Mouse (Mus musculus) MEL (cell line): ENCODE data around the gene Gm11549. TPM values are rescaled to one million over a fixed set of nuclear protein-coding genes. Genes with fewer than 3 reads are reported as not detected.

Source experiments
- DNase-seq: peaks from one replicate; pipeline ENCODE4 v3.0.0; 2011; ENCODE audit warnings: low read depth, low spot score
- H3K27ac ChIP-seq: 2 replicates; pipeline ENCODE4 v1.5.1; 2012; ENCODE audit warnings: low read depth, mild to moderate bottlenecking, control low read depth, low read length, moderate library complexity; ENCODE audit not compliant: control insufficient read depth
- H3K27me3 ChIP-seq, 2 experiments: fragments of 150-350 bp in 1 of 2; sonication (generic) in 1 of 2; 2 replicates each; pipeline ENCODE4 v1.6.1; 2012; ENCODE audit warnings: low read length in 2 of 2, mild to moderate bottlenecking in 2 of 2, improper control_type of control experiment in 1 of 2, moderate library complexity in 1 of 2; ENCODE audit not compliant: insufficient read depth in 2 of 2, control insufficient read depth in 1 of 2
- H3K36me3 ChIP-seq, 2 experiments: 2 replicates each; pipeline ENCODE4 v1.6.1; 2012 to 2014; ENCODE audit warnings: low read length in 2 of 2, improper control_type of control experiment in 1 of 2, inconsistent platforms in 1 of 2, mild to moderate bottlenecking in 1 of 2; ENCODE audit not compliant: insufficient read depth in 2 of 2, control insufficient read depth in 1 of 2
- H3K4me1 ChIP-seq, 2 experiments: fragments of 150-350 bp in 1 of 2; sonication (generic) in 1 of 2; 2 replicates each; pipeline ENCODE4 v1.6.1; 2012; ENCODE audit warnings: low read length in 2 of 2, improper control_type of control experiment in 1 of 2, mild to moderate bottlenecking in 1 of 2; ENCODE audit not compliant: insufficient read depth in 2 of 2, control insufficient read depth in 1 of 2
- H3K4me3 ChIP-seq, 2 experiments: fragments of 150-350 bp in 1 of 2; sonication (generic) in 1 of 2; 2 replicates each; pipeline ENCODE4 v1.5.1; 2012; ENCODE audit warnings: low read depth in 2 of 2, low read length in 2 of 2, mild to moderate bottlenecking in 2 of 2, moderate library complexity in 2 of 2, control low read depth in 1 of 2, improper control_type of control experiment in 1 of 2; ENCODE audit not compliant: control insufficient read depth in 1 of 2, insufficient read depth in 1 of 2
- H3K79me2 ChIP-seq: 2 replicates; pipeline ENCODE4 v1.6.1; 2012; ENCODE audit warnings: mild to moderate bottlenecking, low read length, moderate library complexity; ENCODE audit not compliant: control insufficient read depth, poor library complexity, insufficient read depth
- H3K9ac ChIP-seq: 2 replicates; pipeline ENCODE4 v1.6.1; 2012; ENCODE audit warnings: low read depth, mild to moderate bottlenecking, control low read depth, low read length, moderate library complexity; ENCODE audit not compliant: control insufficient read depth, poor library complexity, severe bottlenecking
- H3K9me3 ChIP-seq: fragments of 150-350 bp; sonication (generic); replicated peaks from 2 replicates; pipeline ENCODE4 v1.6.1; 2012; ENCODE audit warnings: mild to moderate bottlenecking, low read length, improper control_type of control experiment, moderate library complexity; ENCODE audit not compliant: insufficient read depth
- CHD2 ChIP-seq: IDR thresholded peaks from 2 replicates; pipeline ENCODE4 v1.6.1; 2011; ENCODE audit warnings: low read length, improper control_type of control experiment
- CTCF ChIP-seq, 3 experiments: IDR thresholded peaks in 2 of 3; conservative IDR thresholded peaks in 1 of 3; 2 replicates each; pipeline ENCODE4 v1.5.1; 2011 to 2012; ENCODE audit warnings: low read length in 3 of 3, low read depth in 2 of 3, mild to moderate bottlenecking in 2 of 3, improper control_type of control experiment in 1 of 3, inconsistent platforms in 1 of 3, mixed read lengths in 1 of 3, moderate library complexity in 1 of 3; ENCODE audit not compliant: control insufficient read depth in 1 of 3, insufficient read depth in 1 of 3, poor library complexity in 1 of 3, severe bottlenecking in 1 of 3
- ELF1 ChIP-seq: IDR thresholded peaks from 2 replicates; pipeline ENCODE4 v1.6.1; 2014; ENCODE audit warnings: low read depth, mild to moderate bottlenecking, inconsistent platforms, low read length, improper control_type of control experiment, moderate library complexity
- EP300 ChIP-seq, 2 experiments: IDR thresholded peaks; 2 replicates each; pipeline ENCODE4 v1.6.1; 2011; ENCODE audit warnings: improper control_type of control experiment in 2 of 2, low read length in 2 of 2, low read depth in 1 of 2, mild to moderate bottlenecking in 1 of 2
- ETS1 ChIP-seq: IDR thresholded peaks from 2 replicates; pipeline ENCODE4 v1.6.1; 2012; ENCODE audit warnings: low read depth, mild to moderate bottlenecking, inconsistent platforms, low read length, improper control_type of control experiment, moderate library complexity
- GATA1 ChIP-seq: IDR thresholded peaks from 2 replicates; pipeline ENCODE4 v1.6.1; 2011; ENCODE audit warnings: low read depth, low read length, improper control_type of control experiment
- HCFC1 ChIP-seq: IDR thresholded peaks from 2 replicates; pipeline ENCODE4 v1.6.1; 2012; ENCODE audit warnings: low read depth, mild to moderate bottlenecking, inconsistent platforms, low read length, improper control_type of control experiment, moderate library complexity
- MAX ChIP-seq: IDR thresholded peaks from 2 replicates; pipeline ENCODE4 v1.6.1; 2011; ENCODE audit warnings: low read length, improper control_type of control experiment
- MAZ ChIP-seq: IDR thresholded peaks from 2 replicates; pipeline ENCODE4 v1.6.1; 2012; ENCODE audit warnings: low read depth, mild to moderate bottlenecking, inconsistent platforms, low read length, improper control_type of control experiment
- MEF2A ChIP-seq: IDR thresholded peaks from 2 replicates; pipeline ENCODE4 v1.6.1; 2014; ENCODE audit warnings: low read depth, mild to moderate bottlenecking, inconsistent platforms, low read length, improper control_type of control experiment; ENCODE audit not compliant: poor library complexity, insufficient replicate concordance, severe bottlenecking; ENCODE audit errors: extremely low read depth
- MYB ChIP-seq: IDR thresholded peaks from 2 replicates; pipeline ENCODE4 v1.6.1; 2011; ENCODE audit warnings: mild to moderate bottlenecking, low read depth, low read length, improper control_type of control experiment
- NRF1 ChIP-seq: IDR thresholded peaks from 2 replicates; pipeline ENCODE4 v1.6.1; 2014; ENCODE audit warnings: low read depth, mild to moderate bottlenecking, inconsistent platforms, low read length, improper control_type of control experiment, moderate library complexity; ENCODE audit not compliant: poor library complexity, insufficient read depth, severe bottlenecking
- POLR2A ChIP-seq, 2 experiments: IDR thresholded peaks; 2 replicates each; pipeline ENCODE4 v1.6.1; 2011 to 2012; ENCODE audit warnings: low read length in 2 of 2, mild to moderate bottlenecking in 2 of 2, control low read depth in 1 of 2, improper control_type of control experiment in 1 of 2, low read depth in 1 of 2, moderate library complexity in 1 of 2; ENCODE audit not compliant: control insufficient read depth in 1 of 2, insufficient read depth in 1 of 2, poor library complexity in 1 of 2
- POLR2AphosphoS2 ChIP-seq: IDR thresholded peaks from 2 replicates; pipeline ENCODE4 v1.6.1; 2011; ENCODE audit warnings: low read length, improper control_type of control experiment
- POLR2AphosphoS5 ChIP-seq: IDR thresholded peaks from 2 replicates; pipeline ENCODE4 v1.6.1; 2012; ENCODE audit warnings: low read depth, borderline replicate concordance, mild to moderate bottlenecking, inconsistent platforms, low read length, moderate library complexity, mixed read lengths
- RCOR1 ChIP-seq: IDR thresholded peaks from 2 replicates; pipeline ENCODE4 v1.6.1; 2012; ENCODE audit warnings: low read depth, mild to moderate bottlenecking, inconsistent platforms, low read length, improper control_type of control experiment
- SIN3A ChIP-seq: IDR thresholded peaks from 2 replicates; pipeline ENCODE4 v1.6.1; 2012; ENCODE audit warnings: low read length, improper control_type of control experiment, inconsistent platforms
- SMC3 ChIP-seq: IDR thresholded peaks from 2 replicates; pipeline ENCODE4 v1.6.1; 2011; ENCODE audit warnings: low read depth, low read length, improper control_type of control experiment
- USF1 ChIP-seq: IDR thresholded peaks from 2 replicates; pipeline ENCODE4 v1.6.1; 2014; ENCODE audit warnings: low read depth, mild to moderate bottlenecking, inconsistent platforms, low read length, improper control_type of control experiment, moderate library complexity
- ZC3H11A ChIP-seq: IDR thresholded peaks from 2 replicates; pipeline ENCODE4 v1.6.1; 2012; ENCODE audit warnings: low read depth, mild to moderate bottlenecking, inconsistent platforms, low read length, improper control_type of control experiment
- ZNF384 ChIP-seq: IDR thresholded peaks from 2 replicates; pipeline ENCODE4 v1.6.1; 2012; ENCODE audit warnings: low read depth, mild to moderate bottlenecking, inconsistent platforms, low read length, improper control_type of control experiment
- polyA plus RNA-seq, 2 experiments: library from polyadenylated mRNA; stranded (reverse) in 1 of 2; unstranded in 1 of 2; fragments of >175 nt in 1 of 2; fragments of >200 nt in 1 of 2; gene quantifications; 2 replicates each; pipeline versions ENCODE4 v1.2.1 to v1.2.4; 2012; ENCODE audit warnings: low replicate concordance in 2 of 2, low read depth in 1 of 2; ENCODE audit not compliant: insufficient read length in 2 of 2, insufficient read depth in 1 of 2, missing spikeins in 1 of 2
- total RNA-seq: library from RNA; depleted of rRNA; stranded (reverse); fragments of 300-350 nt; gene quantifications from 2 replicates; pipeline ENCODE4 v1.2.3, GENCODE M21; 2012

Gene Gm11549
- total and polyA plus RNA-seq, 3 experiments: not detected

DNA sequence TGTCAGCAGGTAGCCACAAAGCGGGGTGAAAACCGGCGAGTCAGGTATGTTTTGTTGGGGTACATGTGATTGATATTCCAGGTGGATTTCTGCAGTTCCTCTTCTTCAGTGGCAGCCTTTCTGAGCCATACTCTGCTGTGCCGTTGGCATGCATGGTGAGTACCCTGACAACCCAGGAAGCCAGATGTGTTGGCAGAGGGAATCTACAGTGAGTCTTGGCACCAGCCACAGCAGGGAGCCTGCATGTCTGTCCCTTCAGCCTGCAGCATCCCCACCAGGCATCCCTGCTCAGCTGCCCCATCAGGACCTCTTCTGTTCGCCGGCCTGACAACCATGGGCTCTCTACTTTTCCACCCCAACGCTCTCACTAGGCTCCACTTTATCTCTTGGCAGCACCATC is 20.1 kb downstream of the Gm11549 start:
- no peak overlapping the region for H3K27ac ChIP-seq
- H3K79me2 ChIP-seq: no peaks in the 10 kb centered on the region
- no peak for DNase-seq
- no peak overlapping the region for H3K4me3 ChIP-seq
- TF ChIP-seq NRF1 (no peak), USF1 (no peak), SIN3A (no peak), SMC3 (no peak), POLR2AphosphoS2 (no peak), CHD2 (no peak), MAZ (no peak), ZC3H11A (no peak), EP300 (IDR thresholded peaks at IDR 0.05; ENCODE audit: low read depth in 1 of 2, low read length in 2 of 2) (no peak), ETS1 (no peak)
- H3K36me3 ChIP-seq: no peaks in the 10 kb centered on the region
- no peak overlapping the region for H3K9ac ChIP-seq
- H3K9me3 ChIP-seq: no peaks in the 10 kb centered on the region
- H3K27me3 ChIP-seq: no peaks in the 10 kb centered on the region; a peak in 1 of 4 replicates
- H3K4me1 ChIP-seq: no peaks in the 10 kb centered on the region

- H3K36me3 ChIP-seq: no peaks in the 10 kb centered on the region
- no peak for DNase-seq
- H3K79me2 ChIP-seq: no peaks in the 10 kb centered on the region
- H3K27me3 ChIP-seq: no peaks in the 10 kb centered on the region; a peak in 1 of 4 replicates
- no peak overlapping the region for H3K4me3 ChIP-seq
- H3K27ac ChIP-seq: no peak overlapping the region
- TF ChIP-seq RCOR1: no peak
- TF ChIP-seq ZNF384: no peak
- no peak for TF ChIP-seq MYB
- no peak for TF ChIP-seq MEF2A
- TF ChIP-seq POLR2AphosphoS5: no peak
- no peak for TF ChIP-seq POLR2AphosphoS2
- no peak for TF ChIP-seq POLR2A (IDR thresholded peaks at IDR 0.05; ENCODE audit: control insufficient read depth in 1 of 2, insufficient read depth in 1 of 2, low read depth in 1 of 2, low read length in 2 of 2, poor library complexity in 1 of 2)
- H3K4me1 ChIP-seq: no peaks in the 10 kb centered on the region
- H3K9ac ChIP-seq: no peak overlapping the region
- H3K9me3 ChIP-seq: no peaks in the 10 kb centered on the region
Measured at GRCm38 (mm10) chr3:36500976-36501375, 20.6 kb downstream of the Gm11549 start.

DNA sequence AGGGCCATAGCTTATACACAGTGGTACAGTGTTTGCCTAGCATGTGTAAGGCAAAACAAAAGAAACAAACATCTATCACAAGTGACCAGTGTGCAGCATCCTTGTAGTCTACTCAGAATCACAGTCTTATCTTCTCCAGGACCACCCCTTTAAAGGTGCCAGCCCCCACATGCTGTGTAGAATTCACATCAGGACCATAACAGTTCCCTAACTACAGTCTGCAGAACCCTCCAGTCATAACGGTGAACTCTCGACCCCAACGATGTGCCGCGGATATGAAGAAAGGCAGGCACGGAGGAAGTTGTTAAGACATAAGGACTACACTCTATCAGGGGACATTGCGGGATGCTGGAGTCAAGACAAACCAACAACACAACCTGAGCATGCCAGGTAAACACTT is 22.2 kb downstream of the Gm11549 start:
- peaks cover 0 to 2% of the 10 kb centered on the region in 2 experiments; a peak in 1 of 4 replicates for H3K4me1 ChIP-seq
- no peak overlapping the region for H3K27ac ChIP-seq
- no peak overlapping the region for H3K4me3 ChIP-seq
- H3K79me2 ChIP-seq: no peaks in the 10 kb centered on the region
- H3K9ac ChIP-seq: no peak overlapping the region
- no peaks in the 10 kb centered on the region; a peak in 1 of 4 replicates for H3K27me3 ChIP-seq
- H3K9me3 ChIP-seq: no peaks in the 10 kb centered on the region
- TF ChIP-seq ELF1 (no peak), HCFC1 (no peak), NRF1 (no peak), RCOR1 (no peak), GATA1 (no peak), MAX (no peak), CHD2 (no peak), CTCF (IDR thresholded peaks at IDR 0.05 in 2 of 3, conservative IDR thresholded peaks at IDR 0.05 in 1 of 3; ENCODE audit: control insufficient read depth in 1 of 3, insufficient read depth in 1 of 3, low read depth in 2 of 3, low read length in 3 of 3, poor library complexity in 1 of 3, severe bottlenecking in 1 of 3) (no peak), MEF2A (no peak), ETS1 (no peak)
- TF ChIP-seq, all 39 proteins: peak for 0
- peaks cover 0 to 1% of the 10 kb centered on the region in 2 experiments; a peak in 1 of 4 replicates for H3K36me3 ChIP-seq
- DNase-seq: no peak
